Mouse (Mus musculus) intestine, embryonic 15.5 days (tissue): ENCODE data around the gene Il15ra. TPM values are rescaled to one million over a fixed set of nuclear protein-coding genes. Genes with fewer than 3 reads are reported as not detected.

Experiments used
- ATAC-seq: fragments of 200-750 bp; cut with Nextera tagmentation; 2 replicates; pipeline ENCODE4 v1.8.0; 2017; ENCODE audit warnings: moderate TSS enrichment, moderate library complexity
- H3K27ac ChIP-seq: fragments of 300-500 bp; sonication (generic); 2 replicates; pipeline ENCODE4 v1.5.1; 2015; ENCODE audit warnings: mild to moderate bottlenecking, inconsistent platforms
- H3K27me3 ChIP-seq: fragments of 300-500 bp; sonication (generic); replicated peaks from 2 replicates; pipeline ENCODE4 v1.6.1; 2015; ENCODE audit warnings: inconsistent platforms
- H3K36me3 ChIP-seq: fragments of 300-500 bp; sonication (generic); 2 replicates; pipeline ENCODE4 v1.6.1; 2015; ENCODE audit warnings: inconsistent platforms
- H3K4me1 ChIP-seq: fragments of 300-500 bp; sonication (generic); replicated peaks from 2 replicates; pipeline ENCODE4 v1.6.1; 2015; ENCODE audit warnings: inconsistent platforms
- H3K4me2 ChIP-seq: fragments of 300-500 bp; sonication (generic); replicated peaks from 2 replicates; pipeline ENCODE4 v1.6.1; 2015; ENCODE audit warnings: mild to moderate bottlenecking, inconsistent platforms
- H3K4me3 ChIP-seq: fragments of 300-500 bp; sonication (generic); replicated peaks from 2 replicates; pipeline ENCODE4 v1.5.1; 2015; ENCODE audit warnings: inconsistent platforms
- H3K9ac ChIP-seq: fragments of 300-500 bp; sonication (generic); 2 replicates; pipeline ENCODE4 v1.6.1; 2015; ENCODE audit warnings: inconsistent platforms
- H3K9me3 ChIP-seq: fragments of 300-500 bp; sonication (generic); 2 replicates; pipeline ENCODE4 v1.6.1; 2016; ENCODE audit warnings: inconsistent platforms
- WGBS: fragments of 180-500 bp; shearing (Covaris S2); methylation state at CpG from one replicate; pipeline ENCODE4 v1.1.7; 2015; 5-methylcytosine and 5-hydroxymethylcytosine counted together
- polyA plus RNA-seq: library from polyadenylated mRNA; unstranded; fragments of >200 nt; fragmentation: Nextera tagmentation; extraction: Ambion mirVana; gene quantifications from 2 replicates; pipeline ENCODE4 v1.2.1, GENCODE M21; 2015

Il15ra gene
- polyA plus RNA-seq, 1 experiment from 2014 or later: 2.1 TPM

DNA sequence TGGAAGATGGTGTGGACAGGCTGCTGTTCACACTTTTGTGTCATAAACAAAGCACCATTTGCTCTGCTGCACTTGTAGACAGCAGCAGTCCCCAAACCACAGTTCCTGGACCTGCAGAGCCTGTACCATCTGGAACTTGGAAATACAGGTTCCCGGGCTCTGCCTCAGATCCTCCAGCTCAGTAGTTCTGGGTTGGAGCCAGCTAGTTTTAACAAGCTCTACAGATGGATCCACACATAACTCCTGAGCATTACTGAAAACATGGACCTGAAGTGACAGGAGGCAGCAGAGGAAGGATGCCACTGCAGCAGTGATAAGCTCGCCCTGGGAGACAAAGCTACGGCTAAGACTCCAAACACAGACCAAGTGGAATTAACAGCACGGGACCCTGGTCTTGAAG lies 9.4 kb downstream of the Il15ra start:
- Histone ChIP-seq H3K27me3 (no peaks in the 10 kb centered on the region), H3K4me2 (no peak overlapping the region), H3K36me3 (no peaks in the 10 kb centered on the region), H3K9ac (no peak overlapping the region), H3K9me3 (no peaks in the 10 kb centered on the region), H3K27ac (no peak overlapping the region), H3K4me1 (no peaks in the 10 kb centered on the region), H3K4me3 (no peak overlapping the region)
- no peak for ATAC-seq
- WGBS: 81% methylated on average over 4 of the region's 4 CpGs

DNA sequence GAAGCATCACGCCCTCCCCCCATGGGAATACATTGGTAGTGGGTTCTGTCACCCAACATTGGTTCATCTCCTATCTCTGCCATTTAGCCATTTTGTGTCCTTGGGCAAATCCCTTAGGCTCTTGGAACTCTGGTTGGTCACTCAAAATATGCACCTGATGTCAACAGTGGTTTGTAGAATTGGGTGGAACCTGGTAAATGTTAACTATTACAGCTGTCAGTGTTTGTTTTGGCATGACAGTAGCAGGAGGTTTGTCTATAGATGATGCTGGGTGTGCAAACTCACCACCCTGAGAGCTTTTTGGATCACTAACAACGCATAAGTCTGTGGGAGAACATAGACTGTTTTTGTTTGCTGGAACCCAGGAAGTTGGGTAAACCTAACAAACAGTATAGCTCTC lies 13.5 kb downstream of the Il15ra start:
- Histone ChIP-seq H3K36me3 (no peaks in the 10 kb centered on the region), H3K9me3 (no peaks in the 10 kb centered on the region), H3K27me3 (no peaks in the 10 kb centered on the region), H3K9ac (no peak overlapping the region), H3K4me2 (no peak overlapping the region), H3K4me1 (no peaks in the 10 kb centered on the region), H3K4me3 (no peak overlapping the region), H3K27ac (no peak overlapping the region)
- no peak for ATAC-seq
- 83% methylated on average over 2 of the region's 2 CpGs for WGBS

DNA sequence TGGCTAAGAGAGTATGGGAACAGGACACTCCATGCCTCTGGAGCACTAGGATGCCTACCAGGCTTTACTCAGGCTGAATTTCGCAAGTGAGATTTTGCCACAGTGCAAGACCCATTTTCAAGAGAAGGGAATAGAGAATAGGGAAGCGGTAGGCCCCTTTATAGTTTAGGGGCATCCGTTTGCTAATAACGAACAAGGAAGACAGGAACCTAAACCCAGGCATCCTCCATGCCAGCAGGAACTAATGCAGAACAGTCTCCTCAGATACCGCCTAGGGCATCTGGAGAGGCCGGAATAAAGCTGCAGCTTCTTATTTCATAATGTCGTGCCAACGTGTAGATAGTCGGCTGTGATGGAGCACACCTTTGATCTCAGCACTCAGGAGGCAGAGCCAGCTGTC lies 17.5 kb downstream of the Il15ra start:
- Histone ChIP-seq H3K4me3 (no peak overlapping the region), H3K4me2 (no peak overlapping the region), H3K4me1 (no peaks in the 10 kb centered on the region), H3K27ac (no peak overlapping the region), H3K9ac (no peak overlapping the region), H3K27me3 (no peaks in the 10 kb centered on the region), H3K36me3 (no peaks in the 10 kb centered on the region), H3K9me3 (no peaks in the 10 kb centered on the region)
- WGBS: 79% methylated on average over 9 of the region's 9 CpGs
- no peak for ATAC-seq

DNA sequence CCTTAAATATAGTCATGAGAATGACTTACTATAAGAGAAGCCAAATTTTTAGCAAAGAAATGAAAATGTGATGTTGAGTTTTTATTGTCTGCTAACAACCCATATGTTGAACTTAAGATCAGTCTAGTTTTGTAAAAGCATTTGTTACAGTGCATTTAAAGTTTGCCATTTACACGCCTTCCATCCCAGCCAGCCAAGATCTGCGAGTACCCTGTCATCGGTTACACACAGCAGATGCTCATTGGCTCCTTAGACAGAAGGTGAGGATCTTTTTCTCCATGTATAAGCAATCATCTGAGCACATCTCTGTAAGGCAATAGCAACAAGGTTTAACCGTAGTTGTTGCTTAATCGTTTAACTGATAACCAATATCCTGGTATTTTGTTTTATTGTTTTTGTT lies 22.5 kb downstream of the Il15ra start:
- Histone ChIP-seq H3K4me2 (no peak overlapping the region), H3K27ac (no peak overlapping the region), H3K36me3 (no peaks in the 10 kb centered on the region), H3K4me3 (no peak overlapping the region), H3K9ac (no peak overlapping the region), H3K27me3 (no peaks in the 10 kb centered on the region), H3K4me1 (no peaks in the 10 kb centered on the region), H3K9me3 (no peaks in the 10 kb centered on the region)
- no peak for ATAC-seq
- WGBS: 86% methylated on average over 5 of the region's 5 CpGs

DNA sequence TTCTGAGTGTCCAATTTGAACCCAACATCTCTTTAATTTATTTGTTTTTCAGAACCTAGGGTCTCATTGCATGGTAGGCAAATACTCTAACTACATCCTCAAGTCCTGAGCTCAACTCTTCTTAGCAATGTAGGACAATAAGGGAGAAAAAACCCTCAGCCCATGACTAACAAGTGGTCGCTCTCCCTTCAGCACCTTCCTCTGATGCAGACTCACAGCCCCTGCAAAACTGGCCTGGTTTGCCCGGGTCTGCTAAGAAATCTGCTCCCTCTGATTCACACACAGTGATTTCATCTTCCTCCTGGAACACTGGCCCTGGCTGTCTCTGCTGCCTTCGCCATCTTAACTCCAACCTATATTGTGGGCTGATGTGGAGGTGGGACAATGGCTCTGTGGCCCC lies 24.0 kb downstream of the Il15ra start:
- no peaks in the 10 kb centered on the region for H3K9me3 ChIP-seq
- no peak overlapping the region for H3K4me3 ChIP-seq
- H3K27me3 ChIP-seq: no peaks in the 10 kb centered on the region
- WGBS: 56% methylated on average over 3 of the region's 3 CpGs
- no peak for ATAC-seq
- H3K9ac ChIP-seq: no peak overlapping the region
- no peak overlapping the region for H3K4me2 ChIP-seq
- H3K36me3 ChIP-seq: no peaks in the 10 kb centered on the region
- no peak overlapping the region for H3K27ac ChIP-seq
- no peaks in the 10 kb centered on the region for H3K4me1 ChIP-seq

DNA sequence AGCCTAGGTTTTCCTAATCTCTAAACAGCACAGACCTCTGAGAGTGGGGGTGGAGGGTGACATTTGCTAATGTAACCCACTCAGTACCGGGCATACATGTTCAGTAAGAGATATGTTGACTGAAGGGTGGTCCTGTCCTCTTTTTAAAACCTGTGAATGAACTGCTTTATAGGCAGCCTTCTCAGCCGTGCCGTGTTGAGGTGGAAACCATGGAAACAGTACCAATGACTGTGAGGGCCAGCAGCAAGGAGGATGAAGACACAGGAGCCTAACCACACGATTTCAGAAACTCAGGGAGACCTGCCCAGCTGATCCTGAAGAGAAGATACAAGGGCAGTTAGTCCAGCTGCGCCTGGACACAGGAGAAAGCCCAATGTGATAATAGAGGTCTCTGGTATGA lies 27.9 kb downstream of the Il15ra start:
- no peak for ATAC-seq
- Histone ChIP-seq H3K9ac (no peak overlapping the region), H3K36me3 (no peaks in the 10 kb centered on the region), H3K4me1 (no peaks in the 10 kb centered on the region), H3K4me2 (no peak overlapping the region), H3K9me3 (no peaks in the 10 kb centered on the region), H3K27ac (no peak overlapping the region), H3K27me3 (no peaks in the 10 kb centered on the region), H3K4me3 (no peak overlapping the region)
- WGBS: 69% methylated on average over 5 of the region's 5 CpGs

DNA sequence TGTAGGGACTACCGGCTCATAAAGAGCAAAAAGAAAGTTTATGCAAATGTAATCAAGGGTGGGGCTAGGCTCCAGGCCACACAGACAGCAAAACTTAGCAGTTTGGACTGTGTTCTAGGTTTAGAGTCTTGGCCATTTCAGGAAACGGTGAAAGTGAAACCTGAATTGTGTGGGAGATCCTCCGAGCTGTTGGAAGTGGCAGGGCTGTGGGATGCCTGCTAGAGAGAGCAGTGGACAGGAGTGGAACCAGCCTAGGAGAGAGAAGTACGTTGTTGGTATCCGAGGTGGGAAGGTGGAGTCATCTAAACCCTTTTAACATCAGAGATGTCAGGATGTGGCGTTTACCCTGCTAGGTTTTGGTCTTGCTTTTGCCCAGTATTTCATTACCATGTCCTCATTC lies 30.8 kb downstream of the Il15ra start:
- no peaks in the 10 kb centered on the region for H3K9me3 ChIP-seq
- H3K4me1 ChIP-seq: no peaks in the 10 kb centered on the region
- no peak overlapping the region for H3K9ac ChIP-seq
- peaks cover 1% of the 10 kb centered on the region; the same call in 1 of the 2 replicates for H3K36me3 ChIP-seq
- no peak overlapping the region for H3K4me2 ChIP-seq
- no peak for ATAC-seq
- H3K4me3 ChIP-seq: no peak overlapping the region
- no peaks in the 10 kb centered on the region for H3K27me3 ChIP-seq
- no peak overlapping the region for H3K27ac ChIP-seq
- 81% methylated on average over 6 of the region's 6 CpGs for WGBS

DNA sequence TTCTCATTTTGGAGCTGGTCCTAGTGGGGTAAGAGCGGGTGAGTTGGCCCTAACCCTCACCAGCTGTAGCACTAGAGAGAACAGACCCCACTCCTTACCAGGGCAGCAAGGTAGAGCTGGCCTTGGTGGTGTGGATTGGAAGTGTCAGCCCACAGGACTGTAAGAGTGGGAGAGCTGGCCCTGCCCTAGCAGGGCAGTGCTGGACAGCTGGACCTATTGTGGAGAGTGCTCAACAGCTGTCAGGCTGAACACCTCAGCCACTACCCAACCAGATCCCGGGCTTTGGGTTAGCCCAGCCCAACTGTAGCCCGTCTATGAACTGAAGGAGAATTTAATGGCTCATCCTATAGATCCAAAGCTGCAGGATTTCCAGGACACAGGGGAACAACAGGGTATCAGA lies 33.7 kb downstream of the Il15ra start:
- 84% methylated on average over 3 of the region's 3 CpGs for WGBS
- Histone ChIP-seq H3K36me3 (peaks cover 19% of the 10 kb centered on the region), H3K4me2 (no peak overlapping the region), H3K9me3 (no peaks in the 10 kb centered on the region), H3K4me1 (no peaks in the 10 kb centered on the region), H3K27me3 (no peaks in the 10 kb centered on the region), H3K9ac (no peak overlapping the region), H3K27ac (no peak overlapping the region), H3K4me3 (no peak overlapping the region)
- ATAC-seq: no peak

DNA sequence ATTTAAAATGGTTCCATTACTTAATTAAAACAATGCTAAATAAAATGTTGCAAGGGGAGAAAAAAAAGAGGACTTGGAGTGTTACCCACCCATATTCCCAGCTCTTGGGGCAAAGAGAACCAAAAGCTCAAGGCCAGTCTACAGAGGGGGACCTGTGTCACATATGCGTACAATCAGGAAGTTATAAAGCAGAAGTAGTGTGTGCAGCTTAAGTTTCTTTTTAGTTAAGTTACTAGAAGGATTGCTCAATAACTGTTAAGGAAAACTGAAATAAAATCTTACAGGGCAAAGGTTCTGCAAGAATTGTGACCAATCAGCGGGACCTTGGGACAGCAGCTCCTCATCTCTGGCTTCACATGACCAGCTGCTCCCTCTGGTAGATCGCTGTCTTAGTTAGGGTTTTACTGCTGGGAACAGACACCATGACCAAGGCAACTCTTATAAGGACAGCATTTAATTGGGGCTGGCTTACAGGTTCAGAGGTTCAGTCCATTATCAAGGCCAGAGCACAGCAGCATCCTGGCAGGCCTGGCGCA lies 34.5 kb downstream of the Il15ra start:
- no peaks in the 10 kb centered on the region for H3K27me3 ChIP-seq
- peak; percentile 82 for ATAC-seq
- no peaks in the 10 kb centered on the region for H3K9me3 ChIP-seq
- H3K4me2 ChIP-seq: no peak overlapping the region
- H3K4me3 ChIP-seq: no peak overlapping the region
- H3K27ac ChIP-seq: no peak overlapping the region
- H3K9ac ChIP-seq: no peak overlapping the region
- 86% methylated on average over 4 of the region's 4 CpGs for WGBS
- H3K36me3 ChIP-seq: peaks cover 19% of the 10 kb centered on the region
- no peaks in the 10 kb centered on the region for H3K4me1 ChIP-seq

DNA sequence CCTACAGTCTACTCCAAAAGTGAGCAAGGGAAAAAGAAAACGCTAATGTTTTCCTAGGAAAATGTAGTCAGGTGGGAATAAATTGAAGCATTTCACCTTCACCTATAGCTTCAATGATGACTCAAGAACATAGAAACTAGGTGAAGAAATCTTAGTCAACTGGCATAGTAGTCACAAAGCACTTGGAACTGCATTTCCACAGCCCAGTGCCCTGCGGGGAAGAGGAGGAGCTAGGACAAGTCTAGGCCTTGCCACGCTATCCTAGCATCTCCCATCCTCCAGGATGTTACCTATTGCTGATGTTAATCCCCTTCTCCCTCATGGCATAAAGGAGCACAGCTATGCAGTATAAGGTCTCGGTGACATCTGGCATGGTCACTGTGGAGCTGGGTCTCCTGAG lies 57.5 kb downstream of the Il15ra start:
- Histone ChIP-seq H3K4me1 (no peaks in the 10 kb centered on the region), H3K9ac (no peak overlapping the region), H3K36me3 (peaks cover 46% of the 10 kb centered on the region), H3K4me2 (no peak overlapping the region), H3K9me3 (no peaks in the 10 kb centered on the region), H3K4me3 (no peak overlapping the region), H3K27ac (no peak overlapping the region), H3K27me3 (no peaks in the 10 kb centered on the region)
- ATAC-seq: no peak
- WGBS: 93% methylated on average over 4 of the region's 4 CpGs

DNA sequence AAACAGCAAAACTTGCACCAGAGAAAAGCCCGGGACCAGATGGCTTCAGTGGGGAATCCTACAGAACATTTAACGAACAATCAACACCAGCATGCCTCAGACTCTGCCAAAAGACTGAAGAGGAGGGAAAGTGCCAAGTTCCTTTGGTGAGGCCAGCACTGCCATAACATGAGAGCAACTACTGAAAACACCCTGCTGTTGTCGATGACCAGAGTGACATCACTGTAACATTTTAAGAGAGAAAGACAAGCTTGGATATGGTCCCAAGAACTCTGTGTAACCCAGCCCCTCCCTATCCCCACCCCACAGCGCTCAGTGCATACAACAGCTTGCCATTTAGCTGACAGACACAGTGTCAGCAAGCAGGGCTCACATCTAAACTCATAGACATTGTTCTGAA lies 60.6 kb downstream of the Il15ra start:
- no peaks in the 10 kb centered on the region for H3K27me3 ChIP-seq
- H3K9me3 ChIP-seq: no peaks in the 10 kb centered on the region
- H3K36me3 ChIP-seq: peaks cover 37% of the 10 kb centered on the region
- H3K4me1 ChIP-seq: no peaks in the 10 kb centered on the region
- no peak overlapping the region for H3K27ac ChIP-seq
- H3K4me2 ChIP-seq: no peak overlapping the region
- WGBS: 90% methylated on average over 4 of the region's 4 CpGs
- H3K4me3 ChIP-seq: no peak overlapping the region
- no peak overlapping the region for H3K9ac ChIP-seq
- ATAC-seq: no peak

DNA sequence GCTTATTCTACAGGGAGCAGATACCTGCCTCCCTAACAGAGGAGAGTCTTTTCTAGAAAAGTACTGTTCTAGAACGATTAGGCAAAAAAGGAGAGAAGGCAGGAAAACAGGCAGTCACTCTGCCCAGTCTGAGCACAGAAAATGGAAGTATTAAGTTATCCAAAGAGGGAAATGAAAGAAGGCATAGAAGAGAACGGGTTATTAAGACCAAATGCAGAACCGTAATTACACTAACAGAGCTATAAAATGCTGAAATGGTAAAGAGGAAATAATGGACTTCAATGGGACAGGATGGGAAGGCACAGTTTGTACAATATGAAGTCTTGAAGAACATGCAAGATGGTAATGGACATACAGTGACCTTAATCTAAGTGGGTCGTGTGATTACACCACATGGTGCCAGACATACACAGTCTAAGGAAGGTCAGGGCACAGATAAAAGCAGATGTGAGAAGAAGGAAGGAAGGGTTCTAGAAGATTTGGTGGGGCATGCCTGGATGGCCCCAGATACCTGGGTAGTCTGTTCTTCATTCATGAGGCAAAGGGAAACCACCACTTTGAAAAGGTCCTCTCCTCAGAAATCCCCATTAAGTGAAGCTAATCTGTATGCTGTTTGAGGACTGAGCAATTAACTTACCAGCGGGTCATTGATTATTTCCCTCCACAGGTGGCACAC lies 61.5 kb downstream of the Il15ra start:
- H3K9me3 ChIP-seq: no peaks in the 10 kb centered on the region
- H3K27me3 ChIP-seq: no peaks in the 10 kb centered on the region
- H3K4me2 ChIP-seq: no peak overlapping the region
- H3K4me1 ChIP-seq: no peaks in the 10 kb centered on the region
- H3K36me3 ChIP-seq: peaks cover 31% of the 10 kb centered on the region
- 79% methylated on average over 5 of the region's 5 CpGs for WGBS
- H3K4me3 ChIP-seq: no peak overlapping the region
- no peak overlapping the region for H3K9ac ChIP-seq
- ATAC-seq: no peak
- H3K27ac ChIP-seq: no peak overlapping the region

DNA sequence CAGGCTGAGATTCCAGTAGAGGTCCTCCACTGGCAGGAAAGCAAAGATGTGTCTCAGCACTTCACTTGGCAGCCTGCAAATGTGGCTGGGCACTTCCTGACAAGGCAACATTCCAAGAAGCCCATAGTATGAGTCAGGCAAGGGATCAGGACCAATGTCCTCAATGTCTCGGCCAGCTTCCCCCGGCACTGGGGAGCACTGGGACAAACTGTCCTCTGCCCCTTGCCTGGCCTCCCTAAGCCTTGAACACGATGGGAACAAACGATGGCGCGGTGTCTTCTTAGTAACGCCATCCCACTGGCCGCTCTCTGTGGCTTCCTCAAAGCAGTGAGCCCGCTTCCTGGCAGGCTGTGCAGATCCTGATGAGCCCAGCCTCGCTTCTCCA lies 62.1 kb downstream of the Il15ra start:
- Histone ChIP-seq H3K4me1 (no peaks in the 10 kb centered on the region), H3K36me3 (peaks cover 26% of the 10 kb centered on the region), H3K27ac (no peak overlapping the region), H3K4me3 (no peak overlapping the region), H3K9ac (no peak overlapping the region), H3K27me3 (no peaks in the 10 kb centered on the region), H3K9me3 (no peaks in the 10 kb centered on the region), H3K4me2 (no peak overlapping the region)
- ATAC-seq: no peak
- 88% methylated on average over 10 of the region's 10 CpGs for WGBS
